Mouse (Mus musculus) fibroblast of lung, adult 2 months (primary cell): ENCODE measurements at regions not wholly inside any gene's neighbourhood (a gene's known extent, or its start where the extent isn't known, plus 50 kb on each side); places are given as distances from the start of the nearest gene placed in this dataset.

Source experiments
- DNase-seq: peaks from one replicate; pipeline ENCODE4 v3.0.0-alpha.2; 2011; ENCODE audit warnings: low read depth

- DNase-seq = no peak
Observed at GRCm38 (mm10) chr17:80795453-80796105, 67.3 kb upstream of the Map4k3 start.

- DNase-seq = no peak
Observed at GRCm38 (mm10) chr17:80792605-80793004, 64.3 kb upstream of the Map4k3 start.

GRCm38 (mm10) chr17:80789706-80790105 is 61.4 kb upstream of the Map4k3 start:
- no peak for DNase-seq

GRCm38 (mm10) chr17:80789000-80789399 is 60.7 kb upstream of the Map4k3 start:
- DNase-seq = no peak

GRCm38 (mm10) chr17:80786858-80787257 is 58.6 kb upstream of the Map4k3 start:
- DNase-seq = no peak

- DNase-seq = no peak
Observed at GRCm38 (mm10) chr17:80786061-80786851, 58.0 kb upstream of the Map4k3 start.

- no peak for DNase-seq
Observed at GRCm38 (mm10) chr17:80785476-80785875, 57.2 kb upstream of the Map4k3 start.

- no peak for DNase-seq
Observed at GRCm38 (mm10) chr17:80785049-80785448, 56.8 kb upstream of the Map4k3 start.

GRCm38 (mm10) chr17:80782233-80782632 is 53.9 kb upstream of the Map4k3 start:
- DNase-seq = no peak

GRCm38 (mm10) chr17:80781621-80782020 is 53.3 kb upstream of the Map4k3 start:
- no peak for DNase-seq

GRCm38 (mm10) chr17:80780303-80780702 is 52.0 kb upstream of the Map4k3 start:
- no peak for DNase-seq

- no peak for DNase-seq
Observed at GRCm38 (mm10) chr17:80779782-80780181, 51.5 kb upstream of the Map4k3 start.
